Mouse (Mus musculus) fat pad, adult 2 months (tissue): ENCODE data around the gene Cped1.
A peak's percentile ranks its signal among the peaks of the same experiment; 100 is the strongest.

ENCODE experiments used
- DNase-seq: peaks from one replicate; pipeline ENCODE4 v3.0.0-alpha.2; 2011; ENCODE audit warnings: low read depth, low spot score; ENCODE audit errors: extremely low read depth

Gene Cped1

GRCm38 (mm10) chr6:22147236-22147635 lies 161.5 kb downstream of the Cped1 start:
- DNase-seq: no peak

- no peak for DNase-seq
Observed at GRCm38 (mm10) chr6:22148511-22148910, 162.8 kb downstream of the Cped1 start.

DNA sequence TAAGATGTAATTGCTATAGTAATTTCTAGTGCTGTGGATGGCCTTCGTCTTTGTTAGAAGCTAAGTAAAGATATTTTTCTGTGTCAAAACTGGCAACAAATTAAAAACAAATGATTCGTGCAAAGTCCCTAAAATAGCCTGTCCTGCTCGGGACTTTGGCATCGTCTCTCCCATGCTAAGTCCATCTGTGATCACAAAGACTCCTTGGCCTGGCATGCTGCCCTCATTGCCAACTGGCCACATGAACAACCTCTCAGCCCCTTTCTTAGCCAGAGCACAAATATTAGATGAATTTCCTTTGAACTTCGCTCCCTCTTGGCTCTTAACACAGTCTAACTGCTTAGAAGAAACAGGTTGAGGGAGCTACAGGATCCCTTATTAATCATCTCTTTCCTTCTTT lies 171.7 kb downstream of the Cped1 start:
- no peak for DNase-seq

DNA sequence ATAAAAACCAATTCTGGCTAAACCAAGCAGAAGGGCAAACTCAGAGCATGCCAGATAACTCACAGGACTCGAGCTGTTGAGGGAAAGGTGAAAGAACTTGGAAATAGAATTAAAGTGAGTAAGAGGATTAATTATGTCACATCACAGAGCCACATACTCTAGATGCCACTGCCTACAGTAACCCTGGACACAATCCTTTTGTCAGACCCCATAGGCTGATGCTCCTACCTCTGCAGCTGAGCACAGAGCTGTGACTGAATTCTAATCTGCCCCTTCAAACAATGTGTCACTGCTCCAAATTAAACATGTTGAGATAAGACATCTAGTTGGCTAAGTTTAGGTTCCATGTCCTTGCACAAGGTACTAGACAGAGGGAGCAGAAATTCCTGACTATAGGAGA lies 176.2 kb downstream of the Cped1 start:
- DNase-seq: no peak

- no peak for DNase-seq
Observed at GRCm38 (mm10) chr6:22168388-22168787, 182.7 kb downstream of the Cped1 start.

DNA sequence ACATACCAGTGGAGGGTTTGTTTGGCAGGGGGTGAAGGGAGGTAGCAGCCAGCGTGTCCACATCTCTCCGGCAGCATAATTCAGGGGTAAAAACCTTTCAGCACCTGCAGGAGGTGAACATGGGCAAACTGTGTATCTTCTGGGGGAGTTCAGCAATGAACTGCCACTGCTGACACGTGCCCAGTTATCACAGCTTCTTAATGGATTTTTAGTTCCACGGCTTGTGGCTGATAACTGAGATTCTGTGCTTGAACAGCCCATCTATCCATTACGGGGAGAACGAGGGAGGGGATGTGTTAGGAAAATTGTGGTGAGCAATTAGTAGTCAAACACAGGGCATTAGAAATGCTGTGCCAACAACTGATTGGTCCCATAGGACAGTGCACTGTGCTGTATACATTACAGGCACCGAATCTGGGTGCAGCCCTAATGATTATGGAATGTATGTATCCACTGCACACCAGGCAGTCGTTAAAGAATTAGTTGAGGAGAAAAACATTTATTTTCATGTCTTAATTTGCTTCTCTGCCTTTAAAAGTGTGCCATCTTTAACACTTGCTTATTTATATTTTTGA lies 193.1 kb downstream of the Cped1 start:
- DNase-seq: no peak

DNA sequence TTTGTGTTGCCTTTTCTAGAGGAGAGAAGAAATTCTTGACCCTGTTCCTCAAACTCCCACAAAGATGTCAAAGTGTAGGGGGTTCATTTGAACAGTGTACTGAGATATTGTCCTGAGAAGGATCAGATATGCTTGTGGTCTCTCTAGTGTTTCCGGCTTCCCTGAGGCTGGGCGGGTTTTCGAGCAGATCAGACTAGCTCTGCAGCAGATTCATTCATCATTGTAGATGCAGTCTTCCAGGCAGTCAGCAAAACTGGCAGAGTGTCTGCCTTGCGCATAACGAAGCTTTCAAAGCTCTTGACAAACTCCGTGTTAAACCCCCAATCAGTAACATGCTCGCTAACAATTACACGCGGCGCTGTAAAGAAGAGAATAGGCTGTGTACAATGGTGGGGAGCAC lies 194.6 kb downstream of the Cped1 start:
- DNase-seq: no peak

- no peak for DNase-seq
Observed at GRCm38 (mm10) chr6:22186967-22187366, 201.3 kb downstream of the Cped1 start.

DNA sequence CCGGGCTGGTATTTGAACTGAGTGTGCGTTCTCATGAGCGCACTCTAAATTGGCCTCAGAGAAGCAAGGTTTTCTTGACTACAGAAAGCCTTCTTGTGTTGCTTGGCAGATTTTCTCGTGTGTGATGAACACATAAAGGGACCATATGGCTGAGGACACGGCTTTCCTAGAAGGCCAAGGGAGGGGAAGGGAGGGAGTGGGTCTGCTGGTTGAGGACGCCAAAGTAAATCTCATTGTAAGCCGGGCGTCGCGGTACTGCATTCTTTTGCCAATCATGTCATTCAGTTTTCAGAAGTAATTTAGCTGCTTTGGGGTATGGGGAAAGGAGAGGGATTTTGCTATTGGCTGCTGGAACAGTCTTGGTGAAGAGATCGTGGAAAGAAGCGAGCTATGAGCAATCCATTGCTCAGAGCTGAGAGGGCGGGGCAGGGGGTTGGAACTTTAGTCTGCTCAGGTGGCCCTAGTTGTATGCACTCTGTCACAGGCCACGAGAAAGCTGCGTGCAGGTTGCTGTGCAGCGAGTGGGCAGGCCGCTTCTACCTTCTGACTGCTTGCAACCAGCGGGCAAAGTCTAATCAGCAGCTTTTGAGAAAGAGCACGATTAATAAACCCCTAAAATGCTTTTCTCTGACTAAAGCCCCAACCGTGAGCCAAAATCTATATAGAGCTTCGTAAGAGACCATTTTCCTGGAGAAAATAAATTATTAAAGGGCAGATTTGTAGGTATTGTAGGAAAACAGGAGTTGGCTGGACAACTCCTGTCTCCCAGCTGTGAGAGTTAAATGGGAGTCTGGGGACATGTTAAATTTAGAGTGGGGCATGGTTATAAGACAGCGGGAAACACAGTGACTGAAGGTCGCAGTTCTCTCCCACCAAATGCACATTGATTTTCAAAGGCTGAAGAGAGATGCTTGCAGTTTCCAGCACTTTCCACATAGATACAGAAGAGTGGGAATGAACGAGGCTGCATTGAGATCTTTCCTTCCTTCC lies 203.9 kb downstream of the Cped1 start:
- no peak for DNase-seq

- no peak for DNase-seq
Observed at GRCm38 (mm10) chr6:22198603-22199002, 212.9 kb downstream of the Cped1 start.

GRCm38 (mm10) chr6:22199473-22199872 lies 213.8 kb downstream of the Cped1 start:
- no peak for DNase-seq

- no peak for DNase-seq
Observed at GRCm38 (mm10) chr6:22200133-22200532, 214.4 kb downstream of the Cped1 start.

DNA sequence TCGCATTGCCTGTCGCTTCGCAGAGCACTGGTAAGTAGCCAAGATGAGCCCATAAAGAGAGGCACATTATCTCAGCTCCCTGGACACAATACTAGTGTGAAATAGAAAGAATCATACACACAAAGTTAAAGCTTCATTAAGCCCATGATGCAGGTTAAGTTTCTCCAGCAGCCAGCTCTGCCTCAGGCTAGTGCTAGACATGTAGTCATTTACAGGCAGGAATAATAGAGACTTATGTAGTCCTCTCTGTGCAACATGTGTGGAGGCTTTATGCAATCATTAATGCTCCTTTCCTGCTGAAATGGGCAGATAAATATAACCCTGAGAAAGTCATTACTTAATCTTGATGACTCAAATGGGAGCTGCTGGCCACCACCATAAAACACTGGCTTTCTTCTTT lies 216.2 kb downstream of the Cped1 start:
- DNase-seq: peak; percentile 68

DNA sequence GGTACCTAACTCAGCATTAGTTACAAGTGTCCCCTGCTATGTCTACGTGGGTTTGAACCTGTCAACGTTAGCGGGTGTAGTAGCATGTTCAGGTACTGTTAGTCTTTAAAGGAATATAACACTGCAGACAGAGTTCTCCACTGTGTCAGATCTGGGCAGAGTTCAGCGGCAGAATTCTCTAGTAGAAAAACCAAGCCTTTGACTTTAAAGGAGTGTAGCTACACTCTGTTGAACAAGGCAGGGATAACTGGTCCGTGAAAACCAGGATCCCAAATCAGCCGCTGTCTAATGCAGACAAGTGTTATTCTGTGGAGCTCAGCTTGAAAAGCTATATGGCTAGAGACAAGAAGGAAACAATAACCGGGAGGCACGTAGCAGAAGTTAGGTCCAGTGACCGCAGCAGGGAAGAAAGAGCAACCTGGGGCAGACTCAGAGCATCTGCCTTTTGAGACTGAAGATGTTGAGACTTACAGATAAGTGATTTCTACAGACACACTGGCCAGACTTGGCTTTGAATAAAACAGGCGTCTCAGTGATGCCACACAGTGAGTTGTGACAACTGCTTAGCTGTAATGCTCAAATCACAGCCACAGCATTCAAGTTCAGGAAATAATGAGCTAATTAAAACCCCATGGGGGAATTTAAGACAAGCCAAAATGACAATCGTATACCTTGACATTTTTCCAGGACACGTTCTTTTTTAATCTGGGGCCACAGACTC lies 219.5 kb downstream of the Cped1 start:
- no peak for DNase-seq

DNA sequence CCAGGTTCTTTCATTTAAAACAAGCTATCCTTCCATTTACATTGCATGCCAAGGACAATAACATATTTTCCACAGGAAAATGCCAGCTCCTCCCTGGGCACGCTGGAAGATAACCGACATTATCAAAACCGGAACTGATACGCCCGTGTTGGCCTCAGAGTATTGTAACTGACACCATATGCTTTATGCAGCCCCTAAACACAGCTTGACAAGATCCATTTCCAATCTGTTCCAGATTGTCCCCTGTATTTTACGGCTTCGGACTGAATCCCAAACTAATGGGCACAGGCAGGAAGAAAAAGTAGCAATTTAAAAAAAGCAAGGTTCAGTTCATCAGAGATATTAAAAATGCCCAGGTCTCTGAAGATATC lies 220.0 kb downstream of the Cped1 start:
- DNase-seq: no peak

GRCm38 (mm10) chr6:22206179-22206578 lies 220.5 kb downstream of the Cped1 start:
- no peak for DNase-seq

DNA sequence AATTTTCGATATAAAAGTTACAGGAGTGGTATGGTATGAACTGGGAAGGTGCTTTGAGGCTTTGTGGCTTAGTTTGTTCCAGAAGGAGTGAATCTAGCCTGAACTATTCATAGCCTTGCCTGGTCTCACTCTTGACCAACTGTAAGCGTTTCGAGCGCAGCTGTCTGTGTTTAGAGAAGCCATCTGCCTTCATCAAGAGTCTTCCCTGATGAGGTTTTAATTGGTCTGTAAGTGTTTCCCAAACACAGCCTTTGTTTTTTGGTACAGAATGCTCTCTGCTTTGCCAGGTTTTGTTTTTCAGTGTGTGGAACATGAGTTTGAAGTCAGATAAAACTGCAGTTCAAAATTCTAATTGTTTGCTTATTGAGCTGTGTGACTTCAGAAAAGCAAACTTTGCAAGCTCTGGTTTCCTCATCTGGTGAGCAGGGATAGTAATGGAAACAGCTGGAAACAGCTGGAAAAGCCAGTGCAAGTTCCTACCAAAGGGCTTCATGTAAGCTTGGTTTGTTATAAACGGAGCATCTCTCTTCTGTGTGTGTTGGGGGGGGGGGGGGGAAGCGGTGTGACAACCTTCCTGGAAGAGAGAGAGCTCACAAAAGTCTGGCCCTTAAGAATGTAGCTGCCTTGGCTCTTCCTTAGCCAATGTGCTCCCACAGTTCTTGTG lies 221.0 kb downstream of the Cped1 start:
- no peak for DNase-seq

DNA sequence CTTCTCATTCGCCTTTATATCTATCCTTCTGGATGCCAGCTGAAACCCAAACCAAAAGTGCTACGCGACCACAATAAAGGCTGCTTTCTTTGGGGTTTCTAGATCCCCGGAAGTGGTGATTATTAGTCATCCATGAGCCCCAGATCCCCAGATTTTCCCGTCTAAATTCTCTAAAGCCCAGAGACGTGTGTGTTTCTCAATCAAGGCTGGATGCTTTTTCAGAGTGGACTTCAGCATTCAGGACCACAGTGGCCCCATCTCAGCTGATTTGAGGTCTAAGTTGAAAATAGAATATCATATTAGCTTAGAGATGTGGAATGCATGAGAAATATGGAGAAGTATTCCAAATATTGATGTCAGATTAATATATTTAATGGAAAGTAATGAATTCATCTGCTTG lies 226.4 kb downstream of the Cped1 start:
- no peak for DNase-seq

DNA sequence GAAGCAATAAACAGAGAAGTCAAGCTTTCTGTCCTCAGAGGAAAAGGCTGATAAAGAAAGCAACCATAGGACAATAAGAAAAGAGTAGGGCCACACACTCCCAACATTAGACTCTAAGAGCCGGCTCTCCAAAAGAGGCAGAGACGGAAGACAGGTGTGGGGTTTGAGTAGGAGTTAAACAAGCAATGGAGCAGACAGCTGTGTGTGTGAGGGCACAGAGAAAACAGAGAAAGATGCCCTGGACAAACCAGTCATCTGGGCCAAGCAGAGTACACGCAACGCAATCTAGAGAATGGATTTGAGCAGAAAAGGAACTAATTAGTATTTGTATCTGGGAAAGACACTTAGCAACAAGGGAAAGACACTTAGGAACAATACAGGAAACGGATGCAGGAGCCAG lies 227.5 kb downstream of the Cped1 start:
- DNase-seq: no peak

DNA sequence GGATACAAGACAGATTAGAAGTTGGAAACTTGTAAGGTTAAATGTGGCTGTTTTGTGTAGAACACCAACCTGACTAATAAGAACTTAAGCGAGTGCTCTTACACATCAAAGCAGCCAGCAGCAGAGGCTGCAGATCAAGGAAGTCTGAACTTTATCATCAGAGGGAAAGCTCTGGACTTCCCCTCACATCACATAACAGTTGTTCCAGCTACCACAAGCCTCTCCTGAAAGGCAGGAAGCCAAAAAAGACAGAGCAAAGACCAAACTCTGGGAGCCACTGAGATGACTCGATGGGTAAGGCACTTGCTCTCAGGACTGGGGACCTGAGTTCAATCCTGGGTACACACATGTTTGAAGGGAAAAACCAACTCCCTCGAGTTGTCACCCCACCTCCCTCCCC lies 228.1 kb downstream of the Cped1 start:
- DNase-seq: no peak

DNA sequence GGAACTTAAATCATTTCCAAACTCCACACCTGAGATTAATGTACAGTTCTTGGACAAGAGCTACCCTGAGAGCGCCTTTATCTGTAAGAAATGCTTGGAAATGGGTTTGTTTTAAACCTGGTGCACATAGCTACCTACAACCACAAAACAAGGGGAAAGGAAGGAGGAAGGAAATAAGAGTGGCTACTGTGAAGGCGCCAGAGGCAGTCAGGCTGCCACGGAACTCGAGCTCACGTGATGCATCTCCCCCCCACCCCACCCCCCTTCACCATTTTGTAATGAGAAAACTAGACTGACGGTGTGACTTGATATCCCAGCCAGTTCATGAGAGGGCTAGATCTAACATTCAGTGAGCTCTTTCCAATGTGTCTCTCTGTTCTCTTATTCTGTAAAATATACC lies 228.9 kb downstream of the Cped1 start:
- no peak for DNase-seq
